8 mouse cellular contexts compared by ENCODE assay signal in the genomic region with DNA sequence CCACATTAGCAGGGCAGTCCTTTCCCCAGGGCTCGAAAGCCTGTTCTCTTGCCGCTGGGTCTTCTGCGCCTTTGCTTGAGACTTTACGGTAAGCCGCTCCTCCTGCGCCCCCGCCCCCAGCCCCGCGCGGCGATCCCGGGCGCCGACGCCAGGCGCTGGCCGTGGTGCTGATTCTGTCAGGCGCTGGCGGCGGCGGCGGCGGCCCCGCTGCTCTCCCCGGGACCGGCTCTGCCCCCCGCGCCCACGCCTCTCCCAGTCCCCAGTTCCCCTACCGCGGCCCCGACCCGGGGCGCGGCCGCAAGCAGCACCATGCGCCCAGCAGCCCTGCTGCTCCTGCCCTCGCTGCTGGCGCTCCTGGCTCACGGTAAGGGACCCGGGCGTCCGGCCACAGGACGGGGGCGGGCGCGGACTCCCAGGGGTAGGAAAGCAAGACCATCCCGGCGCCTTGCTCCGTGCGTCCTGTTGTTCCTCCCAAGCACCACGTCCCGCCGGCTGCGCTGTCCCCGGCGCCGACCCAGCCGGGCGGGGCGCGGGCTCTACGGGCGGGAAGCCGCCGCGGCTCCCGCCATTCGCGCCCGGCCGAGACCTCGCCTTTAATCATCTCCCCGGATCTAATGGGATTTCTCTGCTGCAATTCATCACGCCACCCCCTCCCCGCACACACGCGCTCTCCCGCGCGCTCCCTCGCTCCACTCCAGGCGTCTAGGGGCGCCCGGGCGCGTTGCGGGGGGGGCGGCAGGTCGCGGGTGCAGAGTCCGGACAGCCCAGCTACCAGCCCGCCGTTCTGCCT. TPM values are rescaled to one million over a fixed set of nuclear protein-coding genes. Genes with fewer than 3 reads are reported as not detected.
DNase-seq lines count a peak whose midpoint lies in the region; ATAC-seq and TF ChIP-seq lines count a peak whose summit lies in the region.

Sez6 (plus strand) TSS at position 50 of the 790 bp plus-strand sequence.

- peak; percentile 89 for DNase-seq in adrenal gland, postnatal 25 days
- peak; percentile 90 for DNase-seq in embryonic facial prominence, embryonic 10.5 days (ENCODE audit: low spot score)
- peak; percentile 55 to 78 for DNase-seq in heart, adult 18-20 months
- DNase-seq in kidney, adult 2 months: peak; percentile 79
- DNase-seq in spleen, postnatal 10 days (ENCODE audit: low spot score in 2 of 2): peak; percentile 35 to 83

- H3K4me3 ChIP-seq in embryonic facial prominence, embryonic 10.5 days: peak within 1 kb of the TSS; percentile 67
- H3K4me3 ChIP-seq in kidney, adult 2 months (ENCODE audit: insufficient read depth, low read depth, low read length): peak within 1 kb of the TSS; percentile 35; the same call in 1 of the 2 replicates
- peak within 1 kb of the TSS; percentile 50 for H3K4me3 ChIP-seq in limb, embryonic 12.5 days (replicated peaks)
- peak within 1 kb of the TSS; percentile 70 for H3K4me3 ChIP-seq in midbrain, embryonic 15.5 days

- H3K36me3 ChIP-seq in embryonic facial prominence, embryonic 10.5 days (replicated peaks): no peaks in the 10 kb centered on the region
- H3K36me3 ChIP-seq in kidney, adult 2 months (ENCODE audit: control insufficient read depth, insufficient read depth, low read length): no peaks in the 10 kb centered on the region
- H3K36me3 ChIP-seq in limb, embryonic 12.5 days: no peaks in the 10 kb centered on the region
- no peaks in the 10 kb centered on the region for H3K36me3 ChIP-seq in midbrain, embryonic 15.5 days (replicated peaks)

- H3K9ac ChIP-seq in limb, embryonic 12.5 days (replicated peaks): 0 out of 2 replicates have a peak within 1 kb of the TSS, but pooled peaks have one; percentile 12
- peak within 1 kb of the TSS; percentile 73 for H3K9ac ChIP-seq in midbrain, embryonic 15.5 days

- H3K27me3 ChIP-seq in embryonic facial prominence, embryonic 10.5 days (replicated peaks; ENCODE audit: low read depth, poor library complexity, severe bottlenecking): peaks cover 95% of the 10 kb centered on the region
- peaks cover 6% of the 10 kb centered on the region for H3K27me3 ChIP-seq in kidney, adult 2 months (replicated peaks; ENCODE audit: control insufficient read depth, insufficient read depth, low read length)
- peaks cover 94% of the 10 kb centered on the region for H3K27me3 ChIP-seq in limb, embryonic 12.5 days
- no peaks in the 10 kb centered on the region for H3K27me3 ChIP-seq in midbrain, embryonic 15.5 days (replicated peaks)

- under 1% methylated on average over 94 of the region's 94 CpGs for WGBS in embryonic facial prominence, embryonic 10.5 days
- WGBS in kidney, adult 2 months: under 1% methylated on average over 88 of the region's 94 CpGs
- under 1% methylated on average over 93 of the region's 94 CpGs for WGBS in limb, embryonic 12.5 days
- under 1% methylated on average over 68 of the region's 94 CpGs for WGBS in midbrain, embryonic 15.5 days

- peak within 1 kb of the TSS; percentile 97 for H3K4me2 ChIP-seq in limb, embryonic 12.5 days
- H3K4me2 ChIP-seq in midbrain, embryonic 15.5 days: peak within 1 kb of the TSS; percentile 76

- no peak within 1 kb of the TSS for H3K27ac ChIP-seq in embryonic facial prominence, embryonic 10.5 days (replicated peaks)
- H3K27ac ChIP-seq in kidney, adult 2 months (ENCODE audit: insufficient read depth, low read depth, low read length): no peak within 1 kb of the TSS
- H3K27ac ChIP-seq in limb, embryonic 12.5 days: no peak within 1 kb of the TSS
- peak within 1 kb of the TSS; percentile 86 for H3K27ac ChIP-seq in midbrain, embryonic 15.5 days

- no peak for TF ChIP-seq POLR2A in kidney, adult 2 months (IDR thresholded peaks at IDR 0.05; ENCODE audit: low read depth, low read length)

- H3K4me1 ChIP-seq in embryonic facial prominence, embryonic 10.5 days: peaks cover 43% of the 10 kb centered on the region
- no peaks in the 10 kb centered on the region for H3K4me1 ChIP-seq in kidney, adult 2 months (ENCODE audit: control insufficient read depth, insufficient read depth, low read length)
- H3K4me1 ChIP-seq in limb, embryonic 12.5 days (replicated peaks): peaks cover 32% of the 10 kb centered on the region
- peaks cover 68% of the 10 kb centered on the region for H3K4me1 ChIP-seq in midbrain, embryonic 15.5 days

- no peaks in the 10 kb centered on the region for H3K9me3 ChIP-seq in embryonic facial prominence, embryonic 10.5 days
- H3K9me3 ChIP-seq in limb, embryonic 12.5 days: no peaks in the 10 kb centered on the region
- no peaks in the 10 kb centered on the region for H3K9me3 ChIP-seq in midbrain, embryonic 15.5 days

- TF ChIP-seq CTCF in kidney, adult 2 months (conservative IDR thresholded peaks at IDR 0.05; ENCODE audit: insufficient read depth, insufficient read length, low read depth, low read length): no peak

- ATAC-seq in limb, embryonic 12.5 days (ENCODE audit: insufficient number of reproducible peaks, insufficient read depth, low FRiP score, low TSS enrichment, low read depth): peak; percentile 68; the same call in 1 of the 2 replicates
- ATAC-seq in midbrain, embryonic 15.5 days (replicated peaks): peak; percentile 73
- ATAC-seq in erythroblast, adult 5-6 weeks (replicated peaks; ENCODE audit: low FRiP score, poor library complexity, severe bottlenecking): no peak

RNA-seq across cellular contexts. Expression of gene Sez6, which starts in this region (rescaled TPM):
- total RNA-seq in adrenal gland, postnatal 25 days (2021): 2.0 and 2.7 TPM in 2 replicates
- 2.3 and 2.5 TPM in 2 replicates for polyA plus RNA-seq in embryonic facial prominence, embryonic 10.5 days (2016; fragmentation: Nextera tagmentation; extraction: Ambion mirVana)
- total RNA-seq in heart, adult 18-20 months (2021): under 1 TPM; 0.12 to 0.31 TPM
- polyA plus RNA-seq in kidney, adult 2 months (2012; rRNA removed): 0.12 and 0.27 TPM in 2 replicates
- polyA plus RNA-seq in limb, embryonic 12.5 days (2016; fragmentation: Nextera tagmentation; extraction: Ambion mirVana): 0.06 TPM in 1 of 2 replicates, not detected in the other
- polyA plus RNA-seq in midbrain, embryonic 15.5 days (2015; fragmentation: Nextera tagmentation; extraction: Ambion mirVana): 159 and 162 TPM in 2 replicates
- not detected in 2 replicates for total RNA-seq in erythroblast, adult 5-6 weeks (2015; ENCODE audit: low replicate concordance)
- total RNA-seq in erythroblast, adult 5-6 weeks (2017; ENCODE audit: low replicate concordance): not detected in 2 replicates

Comparison
In these comparisons a context has a peak if more than half of its experiments do, and no peak if none do; other contexts are left out.
1. RNA of gene Sez6 (polyA plus RNA-seq): 159 to 162 TPM in midbrain, embryonic 15.5 days; 2.3 to 2.5 TPM in embryonic facial prominence, embryonic 10.5 days, 0.12 to 0.27 TPM in kidney, adult 2 months and 0.06 TPM in limb, embryonic 12.5 days; every median in the first group is over 10 times any median in the second.
2. Peak in DNase-seq in heart, adult 18-20 months; RNA of the gene not detected or under 1 TPM.
3. Peak in DNase-seq and H3K4me3 ChIP-seq in kidney, adult 2 months; RNA of the gene not detected or under 1 TPM.
4. Peak in ATAC-seq, H3K4me3 ChIP-seq, H3K9ac ChIP-seq and H3K4me2 ChIP-seq in limb, embryonic 12.5 days; RNA of the gene not detected or under 1 TPM.
5. Peak in every context shown above with its lines, with median percentiles within 50 percentile points of each other: DNase-seq and H3K4me3 ChIP-seq.